Mouse (Mus musculus) spleen, adult 2 months (tissue): ENCODE data around the gene Hexim2. TPM values are rescaled to one million over a fixed set of nuclear protein-coding genes. Genes with fewer than 3 reads are reported as not detected.

Source experiments
- DNase-seq, 2 experiments: peaks; one replicate each; pipeline versions ENCODE4 v3.0.0 to v3.0.0-alpha.2; 2012 to 2021; ENCODE audit warnings: low spot score in 2 of 2, low read depth in 1 of 2
- H3K27ac ChIP-seq: fragments of 200-500 bp; 2 replicates; pipeline ENCODE4 v1.5.1; 2012; ENCODE audit warnings: low read length, inconsistent platforms; ENCODE audit not compliant: insufficient read depth
- H3K27me3 ChIP-seq: fragments of 200-500 bp; 2 replicates; pipeline ENCODE4 v1.6.1; 2012; ENCODE audit warnings: mild to moderate bottlenecking, moderate library complexity, low read length, inconsistent platforms; ENCODE audit not compliant: control insufficient read depth, insufficient read depth
- H3K36me3 ChIP-seq: fragments of 200-500 bp; 2 replicates; pipeline ENCODE4 v1.6.1; 2012; ENCODE audit warnings: mild to moderate bottlenecking, low read length, inconsistent platforms; ENCODE audit not compliant: control insufficient read depth, insufficient read depth
- H3K4me1 ChIP-seq: fragments of 200-500 bp; 2 replicates; pipeline ENCODE4 v1.6.1; 2011; ENCODE audit warnings: inconsistent platforms; ENCODE audit not compliant: control insufficient read depth, insufficient read depth, insufficient read length
- H3K4me3 ChIP-seq: fragments of 200-500 bp; 2 replicates; pipeline ENCODE4 v1.5.1; 2011; ENCODE audit warnings: mild to moderate bottlenecking, inconsistent platforms; ENCODE audit not compliant: insufficient read depth, insufficient read length; ENCODE audit errors: extremely low read depth
- CTCF ChIP-seq: fragments of 200-500 bp; IDR thresholded peaks from 2 replicates; pipeline ENCODE4 v1.5.1; 2011; ENCODE audit warnings: mild to moderate bottlenecking, inconsistent platforms; ENCODE audit not compliant: insufficient read depth, insufficient read length, insufficient replicate concordance; ENCODE audit errors: extremely low read depth
- POLR2A ChIP-seq: fragments of 200-500 bp; IDR thresholded peaks from 2 replicates; pipeline ENCODE4 v1.6.1; 2011; ENCODE audit warnings: low read depth, low read length, inconsistent platforms
- WGBS: fragments of 180-500 bp; shearing (Covaris S2); methylation state at CpG from one replicate; pipeline ENCODE4 v1.1.7; 2018; 5-methylcytosine and 5-hydroxymethylcytosine counted together
- polyA plus RNA-seq: library from polyadenylated mRNA; depleted of rRNA; stranded (reverse); fragments of >200 nt; gene quantifications from 2 replicates; pipeline ENCODE4 v1.2.3, GENCODE M21; 2012; rRNA removed

Gene Hexim2
- polyA plus RNA-seq, 1 experiment: 3.0 TPM

- Histone ChIP-seq H3K27ac (peak overlapping the region; percentile 84), H3K36me3 (peaks cover 28% of the 10 kb centered on the region), H3K4me3 (peak overlapping the region; percentile 25; the same call in 1 of the 2 replicates), H3K4me1 (peaks cover 33% of the 10 kb centered on the region), H3K27me3 (no peaks in the 10 kb centered on the region)
- DNase-seq: no peak
- TF ChIP-seq CTCF (no peak), POLR2A (no peak)
- 19% methylated on average over 15 of the region's 15 CpGs for WGBS
Observed at GRCm38 (mm10) chr11:103177815-103178485, 45.7 kb downstream of the Hexim2 start.

GRCm38 (mm10) chr11:103178748-103179147 is 46.5 kb downstream of the Hexim2 start:
- DNase-seq: no peak
- WGBS: 89% methylated on average over 8 of the region's 8 CpGs
- no peak overlapping the region for H3K4me3 ChIP-seq
- H3K4me1 ChIP-seq: peaks cover 29% of the 10 kb centered on the region
- no peak for TF ChIP-seq CTCF
- no peak for TF ChIP-seq POLR2A
- no peak overlapping the region for H3K27ac ChIP-seq
- H3K36me3 ChIP-seq: peaks cover 29% of the 10 kb centered on the region
- no peaks in the 10 kb centered on the region for H3K27me3 ChIP-seq

GRCm38 (mm10) chr11:103180426-103180825 is 48.2 kb downstream of the Hexim2 start:
- Histone ChIP-seq H3K27ac (no peak overlapping the region), H3K4me1 (peaks cover 22% of the 10 kb centered on the region), H3K4me3 (no peak overlapping the region), H3K36me3 (peaks cover 34% of the 10 kb centered on the region), H3K27me3 (no peaks in the 10 kb centered on the region)
- WGBS: 85% methylated on average over 1 of the region's 1 CpGs
- TF ChIP-seq CTCF (no peak), POLR2A (no peak)
- DNase-seq: no peak

GRCm38 (mm10) chr11:103181349-103181748 is 49.1 kb downstream of the Hexim2 start:
- DNase-seq: no peak
- peaks cover 19% of the 10 kb centered on the region for H3K4me1 ChIP-seq
- TF ChIP-seq CTCF: no peak
- no peak for TF ChIP-seq POLR2A
- no peaks in the 10 kb centered on the region for H3K27me3 ChIP-seq
- H3K36me3 ChIP-seq: peaks cover 41% of the 10 kb centered on the region
- 87% methylated on average over 9 of the region's 9 CpGs for WGBS
- H3K4me3 ChIP-seq: no peak overlapping the region
- H3K27ac ChIP-seq: no peak overlapping the region

GRCm38 (mm10) chr11:103181911-103182310 is 49.7 kb downstream of the Hexim2 start:
- peaks cover 14% of the 10 kb centered on the region for H3K4me1 ChIP-seq
- peaks cover 45% of the 10 kb centered on the region for H3K36me3 ChIP-seq
- WGBS: 88% methylated on average over 3 of the region's 3 CpGs
- H3K27ac ChIP-seq: no peak overlapping the region
- TF ChIP-seq CTCF (no peak), POLR2A (no peak)
- no peak overlapping the region for H3K4me3 ChIP-seq
- no peaks in the 10 kb centered on the region for H3K27me3 ChIP-seq
- no peak for DNase-seq

- Histone ChIP-seq H3K4me1 (no peaks in the 10 kb centered on the region), H3K27me3 (no peaks in the 10 kb centered on the region), H3K4me3 (no peak overlapping the region), H3K27ac (no peak overlapping the region), H3K36me3 (peaks cover 56% of the 10 kb centered on the region)
- WGBS: 68% methylated on average over 2 of the region's 2 CpGs
- peak; percentile 42 to 59 for DNase-seq
- TF ChIP-seq CTCF: peak; percentile 49; the same call in 1 of the 2 replicates
- no peak for TF ChIP-seq POLR2A
Observed at GRCm38 (mm10) chr11:103184891-103185290, 52.7 kb downstream of the Hexim2 start.

Other genes starting within 250 kb of the Hexim2 start
- not detected in 2 replicates for gene Fam187a, start 247.3 kb upstream of the Hexim2 start, polyA plus RNA-seq
- 1.7 and 1.8 TPM in 2 replicates for gene Gfap, start 231.5 kb upstream of the Hexim2 start, polyA plus RNA-seq
- 7.0 and 8.9 TPM in 2 replicates for gene Kif18b, start 207.3 kb upstream of the Hexim2 start, polyA plus RNA-seq
- gene C1ql1, start 185.7 kb upstream of the Hexim2 start, polyA plus RNA-seq: not detected in 2 replicates
- gene Nmt1, start 104.2 kb upstream of the Hexim2 start, polyA plus RNA-seq: 23.4 and 23.9 TPM in 2 replicates
- 24.7 and 34.9 TPM in 2 replicates for gene Dcakd, start 104.1 kb upstream of the Hexim2 start, polyA plus RNA-seq
- gene Plcd3, start 30.8 kb upstream of the Hexim2 start, polyA plus RNA-seq: 4.7 TPM in 2 replicates
- 17.9 and 22.5 TPM in 2 replicates for gene Acbd4, start 30.7 kb upstream of the Hexim2 start, polyA plus RNA-seq
- gene Hexim1, start 16.2 kb upstream of the Hexim2 start, polyA plus RNA-seq: 10.3 and 11.2 TPM in 2 replicates
- 137 and 147 TPM in 2 replicates for gene Fmnl1, start 38.7 kb downstream of the Hexim2 start, polyA plus RNA-seq
- not detected in 2 replicates for gene 1700023F06Rik, start 76.1 kb downstream of the Hexim2 start, polyA plus RNA-seq
- gene Spata32, start 86.0 kb downstream of the Hexim2 start, polyA plus RNA-seq: not detected in 2 replicates
- 49.6 and 57.7 TPM in 2 replicates for gene Map3k14, start 135.0 kb downstream of the Hexim2 start, polyA plus RNA-seq
- gene Arhgap27, start 231.3 kb downstream of the Hexim2 start, polyA plus RNA-seq: 90.0 and 101 TPM in 2 replicates